Mouse (Mus musculus): Measurements from ENCODE around the gene Zc2hc1b.

- TF ChIP-seq POLR2A (IDR thresholded peaks at IDR 0.05; ENCODE audit: borderline replicate concordance, control insufficient read depth, low read depth, low read length) (no peak), CTCF (IDR thresholded peaks at IDR 0.05; ENCODE audit: control insufficient read depth, insufficient read depth, low read length) (no peak)
These were observed 64.2 kb downstream of the Zc2hc1b start for GRCm38 (mm10) chr10:13113641-13114040.
